Mouse (Mus musculus): Measurements from ENCODE around the gene Cacna1d.

DNA sequence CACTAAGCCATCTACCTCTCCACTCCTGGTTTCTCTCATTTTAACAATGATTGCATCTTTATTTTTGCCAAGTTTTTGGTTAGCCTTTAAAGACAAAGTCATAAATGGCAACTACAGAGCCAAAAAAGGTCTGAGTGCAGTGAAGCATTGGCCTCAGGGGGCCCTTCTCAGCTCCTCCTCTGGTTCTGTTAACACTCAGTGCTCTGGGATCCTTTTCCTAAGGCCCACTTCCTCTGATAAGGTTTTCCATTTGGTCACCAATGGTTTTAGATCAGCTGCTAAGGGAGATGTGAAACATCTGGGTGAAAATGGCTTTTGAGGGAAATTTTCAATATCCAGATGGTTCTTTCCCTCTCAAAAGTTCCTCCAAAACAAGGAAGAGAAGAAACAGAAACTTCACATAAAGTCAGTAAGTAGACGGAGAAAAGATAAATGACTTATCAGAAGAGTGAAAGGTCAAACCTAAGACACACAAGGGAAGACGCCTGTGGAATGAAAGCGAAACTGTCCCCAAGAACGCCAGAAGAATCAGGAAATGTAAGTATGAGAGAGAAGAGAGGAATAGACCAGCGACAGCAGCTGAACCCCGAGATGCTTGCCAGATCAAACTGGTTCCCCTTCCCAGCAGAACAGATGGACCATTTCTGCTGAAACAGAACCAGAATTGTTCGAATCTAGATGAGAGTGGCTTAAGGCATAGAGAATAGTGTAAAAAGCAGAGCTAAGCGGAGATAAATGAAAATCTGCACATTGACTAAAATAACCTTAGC, 85.6 kb downstream of the Cacna1d start:
- TF ChIP-seq CTCF (IDR thresholded peaks at IDR 0.05; ENCODE audit: low read depth, low read length) (no peak), POLR2A (IDR thresholded peaks at IDR 0.05; ENCODE audit: borderline replicate concordance, low read depth, low read length) (no peak)
